Mouse (Mus musculus): Measurements from ENCODE around the gene Bfsp1.

Bfsp1 gene

DNA sequence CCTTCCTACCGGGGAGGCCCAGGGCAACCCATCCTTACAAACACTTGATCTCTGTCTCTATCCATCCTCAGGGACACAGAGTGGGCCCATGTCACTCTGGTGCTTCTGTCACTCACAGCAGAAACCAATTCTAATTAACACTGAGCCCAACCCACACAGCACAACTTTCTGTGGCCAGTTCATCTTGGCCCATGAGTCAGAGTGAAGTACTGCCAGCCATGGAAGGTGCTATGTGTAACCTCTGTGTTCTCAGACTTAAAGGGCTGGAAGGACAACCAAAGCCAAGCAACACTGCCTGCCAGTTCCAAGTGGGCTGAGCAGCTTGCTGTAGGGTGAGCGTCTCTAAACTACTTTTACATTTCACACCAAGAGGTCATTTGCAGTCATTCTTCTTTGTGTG lies 3.8 kb downstream of the Bfsp1 start:
- in situ Hi-C loops (cut with MboI, MseI), result no loop called here

- in situ Hi-C loops (cut with MboI, MseI), result no loop called here
These were observed 9.5 kb downstream of the Bfsp1 start for GRCm38 (mm10) chr2:143853447-143853846.

GRCm38 (mm10) chr2:143852295-143853275 lies 10.4 kb downstream of the Bfsp1 start:
- in situ Hi-C loops (cut with MboI, MseI), result no loop called here

DNA sequence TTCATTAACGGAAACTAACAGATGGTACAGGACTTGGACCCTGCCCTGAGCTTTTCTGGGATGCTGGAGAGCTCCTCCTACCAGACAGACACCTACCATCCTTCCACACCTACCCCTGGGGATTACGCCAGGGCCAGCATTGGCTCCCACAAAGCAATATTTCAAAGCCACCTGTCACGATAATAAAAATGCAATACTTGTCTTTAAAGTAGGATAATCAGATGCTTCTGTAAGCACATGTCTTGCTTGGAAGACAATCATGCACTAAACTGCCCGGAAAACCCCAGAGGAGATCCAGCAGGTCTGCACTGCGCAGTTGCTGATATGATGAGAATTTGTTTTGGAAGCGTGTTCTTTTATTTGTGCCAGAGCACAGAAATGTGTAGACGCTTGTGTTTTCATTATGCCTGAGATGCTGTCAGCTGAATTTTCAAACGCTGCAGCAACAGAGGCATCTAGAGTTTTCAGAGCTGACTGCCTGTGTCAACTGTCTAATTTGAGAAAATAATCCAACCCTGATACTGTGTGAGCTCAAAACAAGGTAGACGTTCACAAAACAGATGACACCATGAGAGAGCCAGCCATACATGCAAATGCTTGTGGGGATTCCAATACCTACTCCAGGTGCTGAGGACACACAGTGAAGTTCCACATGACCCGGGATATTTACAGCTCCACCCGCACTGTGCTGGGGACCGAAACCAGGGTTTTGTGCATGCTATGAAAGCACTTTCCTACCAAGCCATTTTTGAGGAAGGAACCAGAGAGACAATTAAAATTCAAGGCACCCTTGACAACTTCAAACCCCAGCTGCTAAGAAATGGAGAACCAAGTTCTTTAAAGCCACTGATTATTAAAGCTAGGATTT lies 11.4 kb downstream of the Bfsp1 start:
- in situ Hi-C loops (cut with MboI, MseI), result no loop called here

- in situ Hi-C loops (cut with MboI, MseI), result loop anchor here in 1 of 2 experiments (5.0 kb wide), 1 partner anchor 65 kb away; no protein-coding TSS in a partner anchor
These were observed 15.7 kb downstream of the Bfsp1 start for GRCm38 (mm10) chr2:143847291-143847690.

DNA sequence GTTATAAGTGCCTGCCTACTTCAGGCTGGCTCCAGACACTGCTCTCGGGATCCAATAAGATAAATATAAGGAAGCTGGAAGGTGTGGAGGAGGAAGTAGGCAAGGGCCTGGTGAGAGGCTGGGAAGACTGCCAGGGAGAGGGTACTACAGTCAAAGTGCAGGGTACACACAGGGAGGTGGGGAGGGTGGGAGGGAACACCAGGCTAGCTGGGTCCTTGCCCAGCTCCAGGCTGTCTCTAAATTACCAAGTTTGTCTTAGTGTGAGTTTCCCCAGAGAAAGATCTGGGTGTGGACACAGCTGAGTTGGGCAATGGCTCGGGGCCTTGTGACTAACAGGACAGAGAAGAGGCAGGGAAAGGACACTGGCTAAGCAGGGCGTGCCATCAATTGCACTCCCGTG lies 16.2 kb downstream of the Bfsp1 start:
- in situ Hi-C loops (cut with MboI, MseI), result loop anchor here in 1 of 2 experiments (5.0 kb wide), 1 partner anchor 66 kb away; no protein-coding TSS in a partner anchor

GRCm38 (mm10) chr2:143844779-143845178 lies 18.2 kb downstream of the Bfsp1 start:
- in situ Hi-C loops (cut with MboI, MseI), result loop anchor here in 1 of 2 experiments (5.0 kb wide), 1 partner anchor 68 kb away; no protein-coding TSS in a partner anchor

GRCm38 (mm10) chr2:143841536-143841935 lies 21.4 kb downstream of the Bfsp1 start:
- in situ Hi-C loops (cut with MboI, MseI), result no loop called here

DNA sequence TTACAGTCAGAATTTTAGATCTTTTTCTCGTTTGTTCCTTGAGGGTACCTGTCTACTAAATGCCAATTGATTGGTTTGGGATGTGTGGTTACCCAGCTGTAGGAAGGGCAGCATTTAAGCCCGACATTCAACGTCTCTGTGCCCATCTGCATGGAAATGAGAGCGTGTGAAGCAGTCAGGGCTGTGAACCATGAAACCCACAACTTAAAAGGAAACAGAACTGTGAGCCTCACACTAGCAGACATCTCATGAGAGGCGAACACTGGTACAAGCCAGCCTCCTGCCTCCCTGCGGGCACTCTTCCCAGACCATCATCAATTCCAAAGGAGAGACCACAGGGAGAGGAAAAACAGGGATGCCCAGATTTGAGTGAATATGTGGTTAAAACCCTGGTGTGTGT lies 22.1 kb downstream of the Bfsp1 start:
- in situ Hi-C loops (cut with MboI, MseI), result no loop called here

- in situ Hi-C loops (cut with MboI, MseI), result loop anchor here (10.0 kb wide), 2 partner anchors 365 to 385 kb away; no protein-coding TSS in a partner anchor
These were observed 23.5 kb downstream of the Bfsp1 start for GRCm38 (mm10) chr2:143839458-143839857.

GRCm38 (mm10) chr2:143838698-143839097 lies 24.3 kb downstream of the Bfsp1 start:
- in situ Hi-C loops (cut with MboI, MseI), result loop anchor here (10.0 kb wide), 2 partner anchors 366 to 386 kb away; no protein-coding TSS in a partner anchor

- in situ Hi-C loops (cut with MboI, MseI), result loop anchor here (10.0 kb wide), 2 partner anchors 368 to 388 kb away; no protein-coding TSS in a partner anchor
These were observed 25.7 kb downstream of the Bfsp1 start for GRCm38 (mm10) chr2:143837291-143837701.

- in situ Hi-C loops (cut with MboI, MseI), result loop anchor here (10.0 kb wide), 2 partner anchors 369 to 389 kb away; no protein-coding TSS in a partner anchor
These were observed 27.2 kb downstream of the Bfsp1 start for GRCm38 (mm10) chr2:143835820-143836219.

GRCm38 (mm10) chr2:143834082-143834481 lies 28.9 kb downstream of the Bfsp1 start:
- in situ Hi-C loops (cut with MboI, MseI), result loop anchor here (10.0 kb wide), 2 partner anchors 371 to 391 kb away; no protein-coding TSS in a partner anchor

- in situ Hi-C loops (cut with MboI, MseI), result loop anchor here (10.0 kb wide), 2 partner anchors 372 to 392 kb away; no protein-coding TSS in a partner anchor
These were observed 30.3 kb downstream of the Bfsp1 start for GRCm38 (mm10) chr2:143832721-143833120.

GRCm38 (mm10) chr2:143831645-143832044 lies 31.3 kb downstream of the Bfsp1 start:
- in situ Hi-C loops (cut with MboI, MseI), result loop anchor here (10.0 kb wide), 2 partner anchors 373 to 393 kb away; no protein-coding TSS in a partner anchor

DNA sequence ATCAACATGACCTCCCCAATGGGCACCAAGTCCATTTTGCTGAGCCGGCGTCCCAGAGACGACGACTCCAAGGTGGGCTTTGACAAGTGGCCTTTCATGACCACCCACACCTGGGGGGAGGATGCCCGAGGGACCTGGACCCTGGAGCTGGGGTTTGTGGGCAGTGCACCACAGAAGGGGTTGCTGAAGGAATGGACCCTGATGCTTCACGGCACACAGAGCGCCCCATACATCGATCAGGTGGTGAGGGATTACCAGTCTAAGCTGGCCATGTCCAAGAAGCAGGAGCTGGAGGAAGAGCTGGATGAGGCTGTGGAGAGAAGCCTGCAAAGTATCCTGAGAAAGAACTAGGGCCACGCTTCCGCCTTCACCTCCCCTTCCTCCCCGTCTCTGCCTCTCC lies 49.5 kb downstream of the Bfsp1 start:
- in situ Hi-C loops (cut with MboI, MseI), result loop anchor here in 1 of 2 experiments (10.0 kb wide), 1 partner anchor 1921 kb away; no protein-coding TSS in a partner anchor

GRCm38 (mm10) chr2:143812262-143812661 lies 50.7 kb downstream of the Bfsp1 start:
- in situ Hi-C loops (cut with MboI, MseI), result loop anchor here in 1 of 2 experiments (10.0 kb wide), 1 partner anchor 1923 kb away; no protein-coding TSS in a partner anchor

DNA sequence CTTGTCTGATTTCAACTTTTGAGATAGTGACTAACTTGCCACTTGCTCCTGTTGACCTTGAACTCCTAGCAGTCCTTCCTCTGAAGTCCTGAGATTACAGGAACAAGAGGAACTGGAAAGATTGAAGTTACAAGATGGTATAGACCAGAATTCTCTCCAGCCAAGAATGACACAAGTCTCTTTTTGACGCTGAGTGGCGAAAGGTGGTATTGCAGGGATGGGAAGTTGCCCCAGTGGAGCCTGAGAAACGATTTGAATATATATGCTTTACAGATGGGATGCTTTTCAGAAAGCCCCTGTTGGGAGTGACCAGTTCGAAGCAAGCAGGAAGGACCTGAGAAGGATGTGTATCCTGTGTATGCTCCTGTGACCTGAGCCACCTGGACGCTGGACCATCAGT lies 54.2 kb downstream of the Bfsp1 start:
- in situ Hi-C loops (cut with MboI, MseI), result no loop called here

DNA sequence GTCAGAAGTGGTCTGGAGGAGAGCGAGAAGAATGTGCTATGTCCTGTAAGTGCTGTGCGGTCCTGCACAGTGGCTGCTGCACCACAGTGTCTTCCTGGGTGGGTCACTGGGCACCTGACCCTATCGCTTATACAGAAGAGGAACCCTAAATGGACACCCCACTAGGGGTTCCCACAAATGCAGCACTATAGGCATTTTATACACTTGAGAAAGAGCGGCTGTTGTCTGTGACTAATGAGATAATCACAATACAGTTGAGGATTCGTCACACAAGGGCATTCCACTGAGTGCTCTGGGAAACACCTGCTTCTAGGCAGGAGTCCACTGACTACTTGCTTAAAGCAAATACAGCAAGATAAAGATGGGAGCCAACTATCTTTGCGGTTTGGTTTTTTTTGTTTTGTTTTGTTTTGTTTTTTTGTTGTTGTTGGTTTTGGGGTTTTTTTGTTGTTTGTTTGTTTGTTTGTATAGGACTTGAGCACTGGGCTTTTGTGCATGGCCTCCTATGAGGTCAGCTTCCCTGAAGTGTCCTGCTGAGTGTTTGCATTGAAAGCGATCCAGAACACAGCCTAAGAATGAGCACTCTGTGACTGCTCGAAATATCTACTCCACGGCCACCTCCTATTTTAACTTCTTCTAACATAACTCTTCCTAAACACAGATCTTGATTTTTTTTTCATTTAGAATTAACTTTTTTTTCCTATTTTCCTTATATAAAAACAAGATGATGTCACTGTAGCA lies 55.9 kb downstream of the Bfsp1 start:
- in situ Hi-C loops (cut with MboI, MseI), result no loop called here

All from T-helper 17 cell (primary cell).